Mouse (Mus musculus): ENCODE results near the gene Qrich1.

The Qrich1 gene

GRCm38 (mm10) chr9:108492043-108492750, 24.4 kb upstream of the Qrich1 start:
- DNase-seq (ENCODE audit: low spot score) = no peak

GRCm38 (mm10) chr9:108493246-108493645, 23.4 kb upstream of the Qrich1 start:
- no peak for DNase-seq (ENCODE audit: low spot score)

GRCm38 (mm10) chr9:108494146-108494825, 22.3 kb upstream of the Qrich1 start:
- DNase-seq (ENCODE audit: low spot score) = no peak

GRCm38 (mm10) chr9:108494905-108495304, 21.7 kb upstream of the Qrich1 start:
- no peak for DNase-seq (ENCODE audit: low spot score)

- DNase-seq (ENCODE audit: low spot score) = no peak
These were observed 17.4 kb upstream of the Qrich1 start for GRCm38 (mm10) chr9:108499231-108499630.

GRCm38 (mm10) chr9:108499943-108500342, 16.7 kb upstream of the Qrich1 start:
- no peak for DNase-seq (ENCODE audit: low spot score)

GRCm38 (mm10) chr9:108506901-108507300, 9.7 kb upstream of the Qrich1 start:
- DNase-seq (ENCODE audit: low spot score) = no peak

- DNase-seq (ENCODE audit: low spot score) = peak; percentile 65
These were observed 8.8 kb upstream of the Qrich1 start, which contains the start of gene Qars for GRCm38 (mm10) chr9:108507619-108508434. Gene Qars (plus strand): TSS chr9:108507706.

GRCm38 (mm10) chr9:108508776-108509175, 7.8 kb upstream of the Qrich1 start:
- DNase-seq (ENCODE audit: low spot score) = no peak

- DNase-seq (ENCODE audit: low spot score) = no peak
These were observed 786 bp downstream of the Qrich1 start for GRCm38 (mm10) chr9:108517253-108517930.

GRCm38 (mm10) chr9:108517931-108518332, 1.3 kb downstream of the Qrich1 start:
- no peak for DNase-seq (ENCODE audit: low spot score)

GRCm38 (mm10) chr9:108521604-108522003, 5.0 kb downstream of the Qrich1 start:
- no peak for DNase-seq (ENCODE audit: low spot score)

- no peak for DNase-seq (ENCODE audit: low spot score)
These were observed 6.7 kb downstream of the Qrich1 start for GRCm38 (mm10) chr9:108523341-108523740.

GRCm38 (mm10) chr9:108525400-108525799, 8.8 kb downstream of the Qrich1 start:
- no peak for DNase-seq (ENCODE audit: low spot score)

GRCm38 (mm10) chr9:108530954-108531353, 14.3 kb downstream of the Qrich1 start:
- no peak for DNase-seq (ENCODE audit: low spot score)

GRCm38 (mm10) chr9:108531496-108531895, 14.9 kb downstream of the Qrich1 start:
- DNase-seq (ENCODE audit: low spot score) = no peak

GRCm38 (mm10) chr9:108540846-108541245, 24.2 kb downstream of the Qrich1 start:
- no peak for DNase-seq (ENCODE audit: low spot score)

- no peak for DNase-seq (ENCODE audit: low spot score)
These were observed 29.4 kb downstream of the Qrich1 start for GRCm38 (mm10) chr9:108545986-108546385.

GRCm38 (mm10) chr9:108546875-108547274, 30.3 kb downstream of the Qrich1 start:
- no peak for DNase-seq (ENCODE audit: low spot score)

- DNase-seq (ENCODE audit: low spot score) = no peak
These were observed 42.6 kb downstream of the Qrich1 start for GRCm38 (mm10) chr9:108559169-108559568.

- DNase-seq (ENCODE audit: low spot score) = peak; percentile 80
These were observed 43.7 kb downstream of the Qrich1 start, which contains the start of gene Impdh2 for GRCm38 (mm10) chr9:108560227-108560841. Gene Impdh2 (plus strand): TSS chr9:108560286.

GRCm38 (mm10) chr9:108563671-108564070, 47.1 kb downstream of the Qrich1 start:
- DNase-seq (ENCODE audit: low spot score) = no peak
